Mouse (Mus musculus): Measurements from ENCODE around the gene Dhx34. TPM values are rescaled to one million over a fixed set of nuclear protein-coding genes. Genes with fewer than 3 reads are reported as not detected.

Dhx34 gene
- total and polyA plus RNA-seq, 2 experiments from 2014 or later = 9.7 to 16.0 TPM

- H3K36me3 ChIP-seq (ENCODE audit: insufficient read depth) = no peaks in the 10 kb centered on the region
- H3K4me1 ChIP-seq (ENCODE audit: insufficient read depth) = peaks cover 6% of the 10 kb centered on the region
- ATAC-seq (peak; percentile 70; the same call in 1 of the 2 replicates), DNase-seq (peak; percentile 84)
- H3K27ac ChIP-seq (ENCODE audit: low read depth, low read length) = no peak overlapping the region
- WGBS = 16% methylated on average over 10 of the region's 10 CpGs
- no peak overlapping the region for H3K4me2 ChIP-seq (ENCODE audit: low read depth)
- no peak overlapping the region for H3K9ac ChIP-seq
- no peak overlapping the region for H3K4me3 ChIP-seq (ENCODE audit: low read depth, low read length)
- no peaks in the 10 kb centered on the region for H3K9me3 ChIP-seq (ENCODE audit: low read length)
- peaks cover 4% of the 10 kb centered on the region; the same call in 1 of the 2 replicates for H3K27me3 ChIP-seq (ENCODE audit: insufficient read depth, low read length)
- TF ChIP-seq CTCF (IDR thresholded peaks at IDR 0.05; ENCODE audit: low read depth) = peak; percentile 88
Measured at GRCm38 (mm10) chr7:16153522-16153921, 68.3 kb downstream of the Dhx34 start.

GRCm38 (mm10) chr7:16150191-16151145 lies 71.4 kb downstream of the Dhx34 start:
- no peak overlapping the region for H3K9ac ChIP-seq
- H3K4me3 ChIP-seq (ENCODE audit: low read depth, low read length) = no peak overlapping the region
- H3K9me3 ChIP-seq (ENCODE audit: low read length) = no peaks in the 10 kb centered on the region
- H3K27me3 ChIP-seq (ENCODE audit: insufficient read depth, low read length) = no peaks in the 10 kb centered on the region
- no peaks in the 10 kb centered on the region; the same call in 1 of the 2 replicates for H3K36me3 ChIP-seq (ENCODE audit: insufficient read depth)
- H3K4me1 ChIP-seq (ENCODE audit: insufficient read depth) = peaks cover 20% of the 10 kb centered on the region
- ATAC-seq (no peak), DNase-seq (no peak)
- H3K4me2 ChIP-seq (ENCODE audit: low read depth) = no peak overlapping the region
- 73% methylated on average over 9 of the region's 9 CpGs for WGBS
- no peak overlapping the region for H3K27ac ChIP-seq (ENCODE audit: low read depth, low read length)
- no peak for TF ChIP-seq CTCF (IDR thresholded peaks at IDR 0.05; ENCODE audit: low read depth)

- Histone ChIP-seq H3K9me3 (ENCODE audit: low read length) (no peaks in the 10 kb centered on the region), H3K36me3 (ENCODE audit: insufficient read depth) (peaks cover 7% of the 10 kb centered on the region; the same call in 1 of the 2 replicates), H3K9ac (no peak overlapping the region), H3K4me3 (ENCODE audit: low read depth, low read length) (no peak overlapping the region), H3K27ac (ENCODE audit: low read depth, low read length) (no peak overlapping the region), H3K4me1 (ENCODE audit: insufficient read depth) (peaks cover 20% of the 10 kb centered on the region), H3K4me2 (ENCODE audit: low read depth) (no peak overlapping the region), H3K27me3 (ENCODE audit: insufficient read depth, low read length) (no peaks in the 10 kb centered on the region)
- TF ChIP-seq CTCF (IDR thresholded peaks at IDR 0.05; ENCODE audit: low read depth) = no peak
- peak; percentile 78 for ATAC-seq
- WGBS = 43% methylated on average over 5 of the region's 5 CpGs
- peak; percentile 58 for DNase-seq
Measured at GRCm38 (mm10) chr7:16149241-16149640, 72.6 kb downstream of the Dhx34 start.

- peaks cover 20% of the 10 kb centered on the region for H3K4me1 ChIP-seq (ENCODE audit: insufficient read depth)
- H3K27me3 ChIP-seq (ENCODE audit: insufficient read depth, low read length) = no peaks in the 10 kb centered on the region
- no peak for DNase-seq
- H3K36me3 ChIP-seq (ENCODE audit: insufficient read depth) = peaks cover 9% of the 10 kb centered on the region
- peak; percentile 37 for ATAC-seq
- H3K27ac ChIP-seq (ENCODE audit: low read depth, low read length) = no peak overlapping the region
- WGBS = 17% methylated on average over 15 of the region's 15 CpGs
- H3K9me3 ChIP-seq (ENCODE audit: low read length) = no peaks in the 10 kb centered on the region
- H3K4me2 ChIP-seq (ENCODE audit: low read depth) = no peak overlapping the region
- no peak overlapping the region for H3K4me3 ChIP-seq (ENCODE audit: low read depth, low read length)
- no peak for TF ChIP-seq CTCF (IDR thresholded peaks at IDR 0.05; ENCODE audit: low read depth)
- no peak overlapping the region for H3K9ac ChIP-seq
Measured at GRCm38 (mm10) chr7:16147643-16148042, 74.2 kb downstream of the Dhx34 start.

Other genes starting within 250 kb of the Dhx34 start
- gene Bicra, start 174.1 kb downstream of the Dhx34 start, total RNA-seq (2014; rRNA removed) = 3.2 and 5.0 TPM in 2 replicates
- gene Bicra, start 174.1 kb downstream of the Dhx34 start, polyA plus RNA-seq (2015; fragmentation: Nextera tagmentation; extraction: Ambion mirVana) = 3.6 and 5.8 TPM in 2 replicates
- 0.10 and 0.15 TPM in 2 replicates for gene Zfp541, start 160.2 kb downstream of the Dhx34 start, total RNA-seq (2014; rRNA removed)
- gene Zfp541, start 160.2 kb downstream of the Dhx34 start, polyA plus RNA-seq (2015; fragmentation: Nextera tagmentation; extraction: Ambion mirVana) = 0.04 and 0.17 TPM in 2 replicates
- gene Napa, start 123.6 kb downstream of the Dhx34 start, total RNA-seq (2014; rRNA removed) = 159 and 270 TPM in 2 replicates
- gene Napa, start 123.6 kb downstream of the Dhx34 start, polyA plus RNA-seq (2015; fragmentation: Nextera tagmentation; extraction: Ambion mirVana) = 211 and 222 TPM in 2 replicates
- gene Kptn, start 102.1 kb downstream of the Dhx34 start, total RNA-seq (2014; rRNA removed) = 47.4 and 53.7 TPM in 2 replicates
- gene Kptn, start 102.1 kb downstream of the Dhx34 start, polyA plus RNA-seq (2015; fragmentation: Nextera tagmentation; extraction: Ambion mirVana) = 27.4 and 37.2 TPM in 2 replicates
- gene Slc8a2, start 92.2 kb downstream of the Dhx34 start, total RNA-seq (2014; rRNA removed) = 52.4 and 55.8 TPM in 2 replicates
- 0.77 and 0.99 TPM in 2 replicates for gene Slc8a2, start 92.2 kb downstream of the Dhx34 start, polyA plus RNA-seq (2015; fragmentation: Nextera tagmentation; extraction: Ambion mirVana)
- 98.6 and 100 TPM in 2 replicates for gene Meis3, start 46.9 kb downstream of the Dhx34 start, total RNA-seq (2014; rRNA removed)
- 86.4 and 90.9 TPM in 2 replicates for gene Meis3, start 46.9 kb downstream of the Dhx34 start, polyA plus RNA-seq (2015; fragmentation: Nextera tagmentation; extraction: Ambion mirVana)
- 0.14 and 0.23 TPM in 2 replicates for gene C5ar2, start 22.1 kb upstream of the Dhx34 start, total RNA-seq (2014; rRNA removed)
- 0.13 and 0.17 TPM in 2 replicates for gene C5ar2, start 22.1 kb upstream of the Dhx34 start, polyA plus RNA-seq (2015; fragmentation: Nextera tagmentation; extraction: Ambion mirVana)
- 0.52 and 1.2 TPM in 2 replicates for gene C5ar1, start 37.5 kb upstream of the Dhx34 start, total RNA-seq (2014; rRNA removed)
- 1.7 TPM in 2 replicates for gene C5ar1, start 37.5 kb upstream of the Dhx34 start, polyA plus RNA-seq (2015; fragmentation: Nextera tagmentation; extraction: Ambion mirVana)
- gene Inafm1, start 51.6 kb upstream of the Dhx34 start, total RNA-seq (2014; rRNA removed) = 36.9 and 43.2 TPM in 2 replicates
- 63.6 and 68.4 TPM in 2 replicates for gene Inafm1, start 51.6 kb upstream of the Dhx34 start, polyA plus RNA-seq (2015; fragmentation: Nextera tagmentation; extraction: Ambion mirVana)
- gene Ccdc9, start 64.8 kb upstream of the Dhx34 start, total RNA-seq (2014; rRNA removed) = 31.6 and 38.2 TPM in 2 replicates
- 12.8 and 18.6 TPM in 2 replicates for gene Ccdc9, start 64.8 kb upstream of the Dhx34 start, polyA plus RNA-seq (2015; fragmentation: Nextera tagmentation; extraction: Ambion mirVana)
- gene Bbc3, start 86.4 kb upstream of the Dhx34 start, total RNA-seq (2014; rRNA removed) = 41.2 and 57.8 TPM in 2 replicates
- gene Bbc3, start 86.4 kb upstream of the Dhx34 start, polyA plus RNA-seq (2015; fragmentation: Nextera tagmentation; extraction: Ambion mirVana) = 40.0 and 40.2 TPM in 2 replicates
- 114 and 122 TPM in 2 replicates for gene Sae1, start 165.8 kb upstream of the Dhx34 start, total RNA-seq (2014; rRNA removed)
- 197 and 211 TPM in 2 replicates for gene Sae1, start 165.8 kb upstream of the Dhx34 start, polyA plus RNA-seq (2015; fragmentation: Nextera tagmentation; extraction: Ambion mirVana)
- gene Zc3h4, start 178.9 kb upstream of the Dhx34 start, total RNA-seq (2014; rRNA removed) = 36.7 and 57.5 TPM in 2 replicates
- 9.4 and 11.0 TPM in 2 replicates for gene Zc3h4, start 178.9 kb upstream of the Dhx34 start, polyA plus RNA-seq (2015; fragmentation: Nextera tagmentation; extraction: Ambion mirVana)
- gene Tmem160, start 230.7 kb upstream of the Dhx34 start, total RNA-seq (2014; rRNA removed) = 40.1 and 61.2 TPM in 2 replicates
- 105 and 130 TPM in 2 replicates for gene Tmem160, start 230.7 kb upstream of the Dhx34 start, polyA plus RNA-seq (2015; fragmentation: Nextera tagmentation; extraction: Ambion mirVana)